Mouse (Mus musculus): ENCODE data around the gene Parp4. TPM values are rescaled to one million over a fixed set of nuclear protein-coding genes. Genes with fewer than 3 reads are reported as not detected.
A peak's percentile ranks its signal among the peaks of the same experiment; 100 is the strongest.

The Parp4 gene
- total RNA-seq (2022): 10 to 100 TPM in 1 of 4 experiments, 1 to 10 TPM in 3; 5.7 to 10.6 (median 7.4) TPM

GRCm38 (mm10) chr14:56575416-56575815, at the start of gene Parp4, which contains the start of gene Cenpj:
Parp4 (plus strand) TSS chr14:56575619.
Cenpj (minus strand) TSS chr14:56575425.
- DNase-seq (ENCODE audit: low spot score in 2 of 2): peak; percentile 29 to 39

GRCm38 (mm10) chr14:56530788-56531187, 44.6 kb upstream of the Parp4 start:
- DNase-seq (ENCODE audit: low spot score in 2 of 2): no peak

DNA sequence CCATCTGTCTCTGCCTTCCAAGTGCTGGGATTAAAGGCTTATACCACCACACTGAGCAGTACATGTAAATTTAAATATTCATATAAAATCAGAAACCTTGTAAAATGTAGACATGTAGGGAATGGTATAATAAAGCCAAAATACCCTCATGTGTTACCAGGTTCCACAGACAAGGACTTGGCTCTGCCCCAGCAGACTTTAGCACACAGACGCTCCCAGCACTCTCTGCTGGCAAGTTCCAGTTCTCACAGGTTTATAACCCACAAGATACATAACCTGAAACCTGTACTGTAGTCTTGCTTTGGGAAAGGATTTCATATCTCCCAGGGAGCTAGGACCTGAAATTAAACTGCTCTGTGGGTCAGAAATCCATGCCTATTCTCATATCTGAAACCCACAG, 30.5 kb upstream of the Parp4 start:
- no peak for DNase-seq (ENCODE audit: low spot score in 2 of 2)

- DNase-seq (ENCODE audit: low spot score in 2 of 2): no peak
Measured at GRCm38 (mm10) chr14:56545491-56545890, 29.9 kb upstream of the Parp4 start.

- no peak for DNase-seq (ENCODE audit: low spot score in 2 of 2)
Measured at GRCm38 (mm10) chr14:56550960-56551359, 24.5 kb upstream of the Parp4 start.

- no peak for DNase-seq (ENCODE audit: low spot score in 2 of 2)
Measured at GRCm38 (mm10) chr14:56552924-56553323, 22.5 kb upstream of the Parp4 start.

GRCm38 (mm10) chr14:56553331-56553730, 22.1 kb upstream of the Parp4 start:
- DNase-seq (ENCODE audit: low spot score in 2 of 2): no peak

DNA sequence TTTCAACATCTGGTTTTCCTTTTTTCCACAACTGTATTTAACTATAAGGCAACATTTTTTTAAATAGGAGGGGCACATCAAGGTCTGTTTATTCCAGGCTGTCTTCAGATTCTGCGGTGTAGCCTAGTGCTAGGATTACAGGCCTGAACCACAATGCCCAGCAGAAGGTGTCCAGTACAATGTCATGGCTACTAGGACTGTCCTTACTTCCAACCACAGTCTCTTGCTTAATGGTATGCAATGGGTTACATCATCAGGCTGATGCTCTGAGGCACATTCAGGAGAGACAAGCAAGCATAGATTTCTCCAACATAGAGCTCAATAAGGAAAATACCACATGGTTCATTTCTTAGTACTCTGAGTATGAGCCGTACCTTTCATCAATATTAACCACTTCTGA, 20.7 kb upstream of the Parp4 start:
- no peak for DNase-seq (ENCODE audit: low spot score in 2 of 2)

- no peak for DNase-seq (ENCODE audit: low spot score in 2 of 2)
Measured at GRCm38 (mm10) chr14:56559134-56559533, 16.3 kb upstream of the Parp4 start.

- no peak for DNase-seq (ENCODE audit: low spot score in 2 of 2)
Measured at GRCm38 (mm10) chr14:56567476-56567875, 7.9 kb upstream of the Parp4 start.

DNA sequence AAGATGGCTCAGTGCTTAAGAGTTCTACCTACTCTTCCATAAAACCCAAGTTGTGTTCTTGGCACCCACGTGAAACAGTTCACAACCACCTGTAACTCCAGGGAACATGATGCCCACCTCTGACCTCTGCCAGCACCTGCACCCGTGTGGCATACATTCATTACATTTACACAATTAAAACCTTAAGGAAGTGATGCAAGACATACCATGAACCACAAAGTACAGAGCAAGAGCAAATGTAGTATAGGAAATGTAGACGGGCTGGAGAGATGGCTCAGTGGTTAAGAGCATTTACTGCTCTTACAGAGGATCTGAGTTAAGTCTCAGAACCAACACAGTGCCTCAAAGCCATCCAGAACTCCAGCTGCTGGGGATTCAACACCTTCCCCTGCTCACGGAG, 6.4 kb upstream of the Parp4 start:
- no peak for DNase-seq (ENCODE audit: low spot score in 2 of 2)

GRCm38 (mm10) chr14:56571310-56572093, 3.9 kb upstream of the Parp4 start:
- DNase-seq (ENCODE audit: low spot score in 2 of 2): peak; percentile 94 to 95

GRCm38 (mm10) chr14:56572546-56572945, 2.9 kb upstream of the Parp4 start:
- no peak for DNase-seq (ENCODE audit: low spot score in 2 of 2)

GRCm38 (mm10) chr14:56575969-56576901, 816 bp downstream of the Parp4 start:
- DNase-seq (ENCODE audit: low spot score in 2 of 2): no peak

DNA sequence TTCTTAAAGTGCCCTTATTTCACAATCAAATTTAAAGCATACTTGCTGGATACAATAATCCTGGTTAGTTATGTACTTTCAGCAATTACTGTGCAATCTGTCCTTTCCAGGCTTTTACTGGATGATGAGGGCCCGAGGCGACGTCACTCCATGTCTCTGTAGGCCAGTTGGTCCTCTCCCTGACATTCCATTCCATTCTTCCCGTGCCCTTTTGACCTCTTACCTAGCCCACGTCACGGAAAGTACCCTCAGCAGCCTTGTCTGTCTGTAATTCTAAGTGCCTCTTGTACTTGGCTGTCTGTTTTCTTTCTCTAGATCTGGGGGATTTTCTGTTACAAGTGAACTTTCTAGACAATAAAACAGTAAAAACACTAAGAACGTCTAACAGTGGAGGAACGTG, 3.6 kb downstream of the Parp4 start:
- no peak for DNase-seq (ENCODE audit: low spot score in 2 of 2)

GRCm38 (mm10) chr14:56581117-56581516, 5.7 kb downstream of the Parp4 start:
- no peak for DNase-seq (ENCODE audit: low spot score in 2 of 2)

DNA sequence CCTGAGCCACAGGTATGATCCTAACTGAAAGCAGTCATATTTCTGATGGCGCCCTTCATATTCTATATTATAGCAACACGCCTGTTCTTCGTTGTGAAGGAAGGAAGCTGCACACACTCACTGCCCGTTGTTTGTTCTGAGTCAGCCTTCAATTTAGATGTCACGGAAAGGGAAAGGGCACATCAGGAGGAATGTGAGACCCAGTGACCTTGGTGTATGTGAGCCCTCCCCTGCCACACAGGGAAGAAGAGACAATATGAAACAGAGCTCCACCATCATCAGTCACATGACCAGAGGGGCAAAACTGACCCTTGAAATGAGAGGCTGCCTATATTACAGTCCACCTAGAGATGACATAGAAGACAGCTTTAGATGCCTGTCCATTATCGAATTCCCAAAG, 6.9 kb downstream of the Parp4 start:
- DNase-seq (ENCODE audit: low spot score in 2 of 2): no peak

DNA sequence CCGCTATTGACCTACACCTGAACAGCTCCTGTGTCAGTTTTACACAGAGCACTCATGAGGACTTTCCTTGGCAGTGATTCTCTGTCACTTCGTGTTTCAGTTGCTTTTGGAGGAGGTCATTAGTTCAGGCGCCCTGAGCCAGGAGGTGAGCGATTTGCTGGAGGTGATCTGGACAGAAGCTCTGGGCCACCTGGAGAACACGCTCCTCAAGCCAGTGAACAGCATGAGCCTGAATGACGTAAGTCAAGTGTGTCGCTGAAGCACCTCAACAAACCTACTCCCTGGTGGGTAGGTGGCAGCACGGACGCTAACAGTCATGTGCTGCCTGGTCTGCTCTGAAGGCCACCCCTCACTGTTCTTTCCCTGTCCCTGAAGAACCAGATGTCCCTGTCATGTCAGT, 16.8 kb downstream of the Parp4 start:
- DNase-seq (ENCODE audit: low spot score in 2 of 2): no peak

- DNase-seq (ENCODE audit: low spot score in 2 of 2): no peak
Measured at GRCm38 (mm10) chr14:56594811-56595210, 19.4 kb downstream of the Parp4 start.

- peak in 1 of 2 experiments; percentile 10 for DNase-seq (ENCODE audit: low spot score in 2 of 2)
Measured at GRCm38 (mm10) chr14:56598759-56599158, 23.3 kb downstream of the Parp4 start.

DNA sequence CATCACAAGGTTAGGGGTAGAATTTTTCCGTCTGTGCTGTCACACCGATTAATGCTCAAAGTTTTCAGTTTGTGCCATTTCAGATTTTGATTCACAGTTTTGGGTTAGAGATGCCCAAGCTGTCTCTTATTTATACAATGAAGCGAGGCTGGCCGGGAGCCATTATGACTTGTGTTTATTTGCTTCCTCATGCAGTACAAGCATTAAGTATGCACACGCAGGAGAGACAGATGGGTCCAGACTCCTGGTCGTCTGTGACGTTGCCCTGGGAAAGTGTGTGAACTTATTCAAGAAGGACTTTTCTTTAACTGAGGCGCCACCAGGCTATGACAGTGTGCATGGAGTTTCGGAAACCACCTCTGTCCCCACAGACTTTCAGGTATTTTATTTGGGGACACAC, 26.6 kb downstream of the Parp4 start:
- DNase-seq (ENCODE audit: low spot score in 2 of 2): peak in 1 of 2 experiments; percentile 14

- no peak for DNase-seq (ENCODE audit: low spot score in 2 of 2)
Measured at GRCm38 (mm10) chr14:56604438-56604837, 29.0 kb downstream of the Parp4 start.

All from layer of hippocampus, adult 8-10 months (tissue).